19 mouse cellular contexts compared by ENCODE assay signal in the genomic region with DNA sequence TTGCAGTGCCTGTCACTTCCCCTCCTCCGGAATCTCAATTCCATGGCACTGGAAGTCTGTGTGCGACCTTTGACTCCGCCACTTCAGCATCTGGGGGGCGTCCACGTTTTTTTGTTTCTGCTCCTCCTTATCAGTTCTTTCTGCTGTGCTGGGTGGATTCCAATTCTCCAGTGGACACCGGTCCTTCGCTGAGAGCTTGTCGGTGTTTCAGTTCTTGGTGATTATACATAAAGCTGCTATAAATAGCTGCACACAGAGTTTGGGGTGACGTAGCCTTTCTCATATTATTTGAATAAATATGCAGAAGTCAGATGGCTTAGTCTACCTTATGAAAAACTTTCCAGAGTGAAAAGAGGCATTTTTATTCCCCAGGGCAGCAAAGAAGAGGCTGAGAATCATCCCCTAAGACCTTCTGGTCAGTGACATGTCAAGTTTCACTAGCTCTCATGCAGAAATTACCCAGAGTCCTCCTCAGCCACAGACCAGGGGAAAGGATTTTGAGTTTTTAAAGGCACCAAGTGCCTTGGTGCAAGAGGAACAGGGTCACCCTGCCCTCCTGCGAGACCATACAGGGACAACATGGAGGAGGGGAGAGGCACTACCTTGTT. TPM values are rescaled to one million over a fixed set of nuclear protein-coding genes. Genes with fewer than 3 reads are reported as not detected.
A peak's percentile ranks its signal among the peaks of the same experiment; 100 is the strongest.
DNase-seq lines count a peak whose midpoint lies in the region; ATAC-seq and TF ChIP-seq lines count a peak whose summit lies in the region.
"Had no signal": no experiment of that assay in that cellular context is flagged by ENCODE, and none has a peak within 500 bp of the region (broad histone marks: within the 10 kb centered on the region; RNA-seq: fewer than 3 reads in every experiment).

No protein-coding gene starts in this region.

- peak; percentile 84 for DNase-seq in heart, adult 11 months
- no peak for DNase-seq in heart, adult 18-20 months
- peak; percentile 13 to 77 for DNase-seq in spleen, adult 2 months (ENCODE audit: low read depth in 1 of 2, low spot score in 2 of 2)
- no peak for DNase-seq in spleen, adult 12 weeks (ENCODE audit: low spot score)
- DNase-seq in splenic B cell, adult 2 months (ENCODE audit: low read depth, low spot score) = peak; percentile 89
- no peak for DNase-seq in layer of hippocampus, adult 11-12 months (ENCODE audit: low spot score)
- DNase-seq: gastrocnemius, postnatal 25 days; layer of hippocampus, adult 9-11 months; lung, adult 18-20 months; thymus, postnatal 25 days had no signal

- H3K9me3 ChIP-seq in intestine, embryonic 15.5 days = no peaks in the 10 kb centered on the region
- no peaks in the 10 kb centered on the region for H3K9me3 ChIP-seq in intestine, embryonic 16.5 days (ENCODE audit: control insufficient read depth, low read length)
- H3K9me3 ChIP-seq: embryonic facial prominence, embryonic 13.5 days; neural tube, embryonic 13.5 days had no signal

- H3K4me3 ChIP-seq in intestine, embryonic 15.5 days (replicated peaks) = no peak overlapping the region
- no peak overlapping the region for H3K4me3 ChIP-seq in intestine, embryonic 16.5 days (ENCODE audit: low read length)
- H3K4me3 ChIP-seq in spleen, adult 2 months (ENCODE audit: extremely low read depth, insufficient read depth, insufficient read length) = no peak overlapping the region
- H3K4me3 ChIP-seq: embryonic facial prominence, embryonic 13.5 days; neural tube, embryonic 13.5 days had no signal

- H3K36me3 ChIP-seq in intestine, embryonic 15.5 days = no peaks in the 10 kb centered on the region
- H3K36me3 ChIP-seq in intestine, embryonic 16.5 days (ENCODE audit: control insufficient read depth, insufficient read depth, low read length) = no peaks in the 10 kb centered on the region
- H3K36me3 ChIP-seq in spleen, adult 2 months (ENCODE audit: control insufficient read depth, insufficient read depth, low read length) = no peaks in the 10 kb centered on the region
- H3K36me3 ChIP-seq in splenic B cell, adult 2 months (ENCODE audit: control insufficient read depth, insufficient read depth, low read length, poor library complexity, severe bottlenecking) = no peaks in the 10 kb centered on the region
- H3K36me3 ChIP-seq: embryonic facial prominence, embryonic 13.5 days; neural tube, embryonic 13.5 days had no signal

- no peak overlapping the region for H3K27ac ChIP-seq in intestine, embryonic 15.5 days
- H3K27ac ChIP-seq in intestine, embryonic 16.5 days (ENCODE audit: low read length) = no peak overlapping the region
- peak overlapping the region; percentile 79 for H3K27ac ChIP-seq in spleen, adult 2 months (ENCODE audit: insufficient read depth, low read length)
- H3K27ac ChIP-seq: embryonic facial prominence, embryonic 13.5 days; neural tube, embryonic 13.5 days had no signal

- no peak overlapping the region for H3K9ac ChIP-seq in intestine, embryonic 15.5 days
- no peak overlapping the region for H3K9ac ChIP-seq in intestine, embryonic 16.5 days (ENCODE audit: low read depth, low read length)
- H3K9ac ChIP-seq: embryonic facial prominence, embryonic 13.5 days; neural tube, embryonic 13.5 days had no signal

- no peaks in the 10 kb centered on the region for H3K27me3 ChIP-seq in intestine, embryonic 15.5 days (replicated peaks)
- H3K27me3 ChIP-seq in intestine, embryonic 16.5 days (replicated peaks; ENCODE audit: control insufficient read depth, insufficient read depth, low read length) = no peaks in the 10 kb centered on the region
- H3K27me3 ChIP-seq in spleen, adult 2 months (ENCODE audit: control insufficient read depth, insufficient read depth, low read length) = no peaks in the 10 kb centered on the region
- H3K27me3 ChIP-seq in splenic B cell, adult 2 months (ENCODE audit: control insufficient read depth, insufficient read depth, low read length, poor library complexity, severe bottlenecking) = no peaks in the 10 kb centered on the region
- H3K27me3 ChIP-seq: embryonic facial prominence, embryonic 13.5 days; neural tube, embryonic 13.5 days had no signal

- TF ChIP-seq POLR2A in spleen, adult 2 months (IDR thresholded peaks at IDR 0.05; ENCODE audit: low read depth, low read length) = no peak

- H3K4me2 ChIP-seq in intestine, embryonic 15.5 days (replicated peaks) = peak overlapping the region; percentile 7; the same call in 1 of the 2 replicates
- H3K4me2 ChIP-seq in intestine, embryonic 16.5 days (ENCODE audit: low read depth, low read length) = no peak overlapping the region
- H3K4me2 ChIP-seq: embryonic facial prominence, embryonic 13.5 days; neural tube, embryonic 13.5 days had no signal

- WGBS in intestine, embryonic 15.5 days = 43% methylated on average over 10 of the region's 10 CpGs
- 47% methylated on average over 10 of the region's 10 CpGs for WGBS in intestine, embryonic 16.5 days
- WGBS in spleen, adult 2 months = 52% methylated on average over 10 of the region's 10 CpGs

- ATAC-seq in intestine, embryonic 15.5 days = no peak
- no peak for ATAC-seq in intestine, embryonic 16.5 days
- ATAC-seq: hindbrain, embryonic 16.5 days had no signal

- TF ChIP-seq CTCF in spleen, adult 2 months (IDR thresholded peaks at IDR 0.05; ENCODE audit: extremely low read depth, insufficient read depth, insufficient read length, insufficient replicate concordance) = no peak

- H3K4me1 ChIP-seq in intestine, embryonic 15.5 days (replicated peaks) = peaks cover 28% of the 10 kb centered on the region
- H3K4me1 ChIP-seq in intestine, embryonic 16.5 days (ENCODE audit: control insufficient read depth, insufficient read depth, low read length) = peaks cover 20% of the 10 kb centered on the region
- peaks cover 14% of the 10 kb centered on the region; the same call in 1 of the 2 replicates for H3K4me1 ChIP-seq in spleen, adult 2 months (ENCODE audit: control insufficient read depth, insufficient read depth, insufficient read length)

RNA-seq across cellular contexts. Expression of a gene that starts 37.6 kb away (rescaled TPM):
- under 1 TPM in 1 of 2 experiments, not detected in 1; 0.13 TPM for total RNA-seq in heart, adult 18-20 months (2021)
- 0.16 and 0.21 TPM in 2 replicates for polyA plus RNA-seq in intestine, embryonic 15.5 days (2015; fragmentation: Nextera tagmentation; extraction: Ambion mirVana)
- polyA plus RNA-seq in intestine, embryonic 16.5 days (2015; fragmentation: Nextera tagmentation; extraction: Ambion mirVana) = 0.24 and 0.37 TPM in 2 replicates
- 0.06 TPM in 2 replicates for polyA plus RNA-seq in spleen, adult 2 months (2012; rRNA removed)
- total RNA-seq: gastrocnemius, postnatal 25 days; left cerebral cortex, postnatal 10 days; megakaryocyte, adult 5-6 weeks; monocyte, adult 5-6 weeks had no signal
- polyA plus RNA-seq: brain, embryonic 14.5 days had no signal

Comparison
In these comparisons a context has a peak if more than half of its experiments do, and no peak if none do; other contexts are left out.
1. DNase-seq: peak in heart, adult 11 months (single experiment), spleen, adult 2 months (2 of 2) and splenic B cell, adult 2 months (single experiment); none in heart, adult 18-20 months (0 of 2), spleen, adult 12 weeks (single experiment) and layer of hippocampus, adult 11-12 months (single experiment).